Mouse (Mus musculus): ENCODE results near the gene Ppp4r2.

Ppp4r2 gene

DNA sequence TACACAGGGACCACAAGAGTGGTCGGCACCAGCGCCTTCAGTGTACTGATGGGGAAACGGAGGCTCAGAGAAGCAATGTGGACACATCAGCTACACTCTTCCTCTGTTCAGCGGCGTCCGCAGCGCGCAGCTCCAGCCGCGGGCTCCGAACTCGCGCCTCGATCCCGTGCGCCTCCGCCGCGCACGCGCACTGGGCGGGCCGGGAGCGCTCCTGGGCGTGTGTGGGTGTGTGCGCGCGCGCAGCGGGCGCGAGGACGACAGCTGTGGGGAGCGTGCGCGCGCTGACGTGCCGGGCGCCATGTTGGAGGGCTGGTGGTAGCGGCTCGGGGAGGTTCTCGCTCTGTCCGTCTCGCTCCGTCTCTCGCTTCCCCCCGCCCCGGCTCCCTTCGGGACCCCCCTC lies at the start of gene Ppp4r2:
Gene Ppp4r2, plus strand, starts transcription at position 268 of the 400 bp plus-strand sequence.
- peak; percentile 95 for DNase-seq (ENCODE audit: low read depth, low spot score)
- no peaks in the 10 kb centered on the region for H3K27me3 ChIP-seq (ENCODE audit: control insufficient read depth, insufficient read depth, low read length, poor library complexity, severe bottlenecking)
- H3K36me3 ChIP-seq (ENCODE audit: control insufficient read depth, insufficient read depth, low read length, poor library complexity, severe bottlenecking), result peaks cover 6% of the 10 kb centered on the region; the same call in 1 of the 2 replicates

- no peaks in the 10 kb centered on the region for H3K27me3 ChIP-seq (ENCODE audit: control insufficient read depth, insufficient read depth, low read length, poor library complexity, severe bottlenecking)
- DNase-seq (ENCODE audit: low read depth, low spot score), result no peak
- H3K36me3 ChIP-seq (ENCODE audit: control insufficient read depth, insufficient read depth, low read length, poor library complexity, severe bottlenecking), result no peaks in the 10 kb centered on the region
Observed at GRCm38 (mm10) chr6:100787726-100788125, 45.7 kb upstream of the Ppp4r2 start.

- H3K36me3 ChIP-seq (ENCODE audit: control insufficient read depth, insufficient read depth, low read length, poor library complexity, severe bottlenecking), result no peaks in the 10 kb centered on the region
- DNase-seq (ENCODE audit: low read depth, low spot score), result no peak
- no peaks in the 10 kb centered on the region for H3K27me3 ChIP-seq (ENCODE audit: control insufficient read depth, insufficient read depth, low read length, poor library complexity, severe bottlenecking)
Observed at GRCm38 (mm10) chr6:100789161-100789560, 44.3 kb upstream of the Ppp4r2 start.

- no peaks in the 10 kb centered on the region for H3K27me3 ChIP-seq (ENCODE audit: control insufficient read depth, insufficient read depth, low read length, poor library complexity, severe bottlenecking)
- no peaks in the 10 kb centered on the region for H3K36me3 ChIP-seq (ENCODE audit: control insufficient read depth, insufficient read depth, low read length, poor library complexity, severe bottlenecking)
- DNase-seq (ENCODE audit: low read depth, low spot score), result no peak
Observed at GRCm38 (mm10) chr6:100792055-100792659, 41.3 kb upstream of the Ppp4r2 start.

- Histone ChIP-seq H3K27me3 (ENCODE audit: control insufficient read depth, insufficient read depth, low read length, poor library complexity, severe bottlenecking) (no peaks in the 10 kb centered on the region), H3K36me3 (ENCODE audit: control insufficient read depth, insufficient read depth, low read length, poor library complexity, severe bottlenecking) (no peaks in the 10 kb centered on the region)
- no peak for DNase-seq (ENCODE audit: low read depth, low spot score)
Observed at GRCm38 (mm10) chr6:100792973-100793769, 40.3 kb upstream of the Ppp4r2 start.

- Histone ChIP-seq H3K27me3 (ENCODE audit: control insufficient read depth, insufficient read depth, low read length, poor library complexity, severe bottlenecking) (no peaks in the 10 kb centered on the region), H3K36me3 (ENCODE audit: control insufficient read depth, insufficient read depth, low read length, poor library complexity, severe bottlenecking) (no peaks in the 10 kb centered on the region)
- DNase-seq (ENCODE audit: low read depth, low spot score), result no peak
Observed at GRCm38 (mm10) chr6:100795797-100796196, 37.6 kb upstream of the Ppp4r2 start.

- DNase-seq (ENCODE audit: low read depth, low spot score), result no peak
- Histone ChIP-seq H3K27me3 (ENCODE audit: control insufficient read depth, insufficient read depth, low read length, poor library complexity, severe bottlenecking) (no peaks in the 10 kb centered on the region), H3K36me3 (ENCODE audit: control insufficient read depth, insufficient read depth, low read length, poor library complexity, severe bottlenecking) (no peaks in the 10 kb centered on the region)
Observed at GRCm38 (mm10) chr6:100799290-100799689, 34.1 kb upstream of the Ppp4r2 start.

DNA sequence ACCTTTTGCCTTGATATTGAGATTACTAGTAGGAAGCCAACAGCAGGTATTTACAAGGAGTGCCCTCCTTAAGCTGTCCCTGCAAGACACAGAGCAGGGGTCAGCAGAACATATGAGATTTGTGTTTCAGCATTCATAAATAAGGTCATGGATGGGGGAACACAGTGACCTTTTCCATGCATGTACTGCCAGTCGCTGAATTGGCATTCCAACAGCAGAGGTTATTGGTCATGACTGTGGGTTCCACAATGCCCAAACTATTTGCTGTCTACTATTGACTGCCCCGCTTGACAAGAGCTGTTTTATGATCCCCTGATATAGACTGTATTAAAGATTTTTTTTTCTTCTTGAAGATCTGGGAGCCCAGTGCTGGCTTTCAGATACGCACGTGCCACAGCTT lies 33.7 kb upstream of the Ppp4r2 start:
- DNase-seq (ENCODE audit: low read depth, low spot score), result no peak
- Histone ChIP-seq H3K36me3 (ENCODE audit: control insufficient read depth, insufficient read depth, low read length, poor library complexity, severe bottlenecking) (no peaks in the 10 kb centered on the region), H3K27me3 (ENCODE audit: control insufficient read depth, insufficient read depth, low read length, poor library complexity, severe bottlenecking) (no peaks in the 10 kb centered on the region)

DNA sequence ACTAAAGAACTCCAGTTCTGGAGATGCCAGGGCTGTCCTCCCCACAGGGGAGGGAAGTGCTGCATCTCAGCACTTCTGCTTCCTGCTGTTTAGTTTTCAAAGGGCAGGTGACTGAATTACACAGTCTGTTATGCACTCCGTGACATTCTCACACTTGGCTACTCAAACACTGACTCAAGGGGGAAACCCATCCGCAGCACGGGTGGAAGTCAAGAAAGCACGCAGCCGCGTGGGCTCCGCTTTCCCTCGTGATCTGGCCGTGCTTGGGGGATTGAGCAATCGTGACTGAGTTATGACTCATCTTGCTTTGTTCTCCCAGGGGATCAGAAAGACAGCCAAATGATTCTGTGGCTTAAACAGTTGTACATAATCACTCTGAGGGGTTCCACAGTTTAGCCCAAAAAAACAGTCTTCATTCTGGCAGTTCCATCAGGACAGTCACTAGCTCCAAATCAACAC lies 32.9 kb upstream of the Ppp4r2 start:
- peak; percentile 88 for DNase-seq (ENCODE audit: low read depth, low spot score)
- no peaks in the 10 kb centered on the region for H3K27me3 ChIP-seq (ENCODE audit: control insufficient read depth, insufficient read depth, low read length, poor library complexity, severe bottlenecking)

DNA sequence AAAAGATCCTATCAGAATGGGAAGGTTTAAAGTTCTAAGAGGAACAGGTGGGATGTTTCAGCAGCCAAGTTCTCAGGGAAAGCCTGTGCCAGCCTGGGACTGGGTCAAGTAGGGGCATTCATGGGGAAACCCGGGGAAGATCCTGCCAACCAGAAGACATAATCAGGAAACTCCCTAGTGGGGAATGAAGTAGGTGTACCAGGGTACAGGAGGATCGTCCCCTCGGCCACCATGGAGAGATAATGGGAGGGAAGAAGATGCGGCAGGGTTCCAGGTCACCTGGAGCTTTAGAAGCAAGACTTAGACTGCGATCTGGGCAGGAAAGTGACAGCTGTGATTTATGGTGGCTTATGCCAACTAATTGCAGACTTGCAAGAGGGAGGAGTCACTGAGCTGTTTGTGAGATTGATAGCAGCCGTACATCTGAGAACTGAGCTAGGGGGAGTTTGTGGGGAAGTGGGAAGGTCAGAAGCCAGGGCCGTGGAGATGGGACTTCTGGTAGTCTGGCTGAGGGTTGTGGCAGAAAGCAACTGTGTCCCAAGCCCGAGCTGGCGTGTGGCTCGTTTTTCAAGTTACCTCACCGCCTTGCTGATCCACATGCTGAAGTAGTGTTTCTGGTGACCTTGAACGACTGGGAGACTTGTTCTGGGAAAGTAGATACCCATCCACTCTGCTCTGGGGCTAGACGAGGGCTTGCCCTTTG lies 30.9 kb upstream of the Ppp4r2 start:
- no peaks in the 10 kb centered on the region for H3K27me3 ChIP-seq (ENCODE audit: control insufficient read depth, insufficient read depth, low read length, poor library complexity, severe bottlenecking)
- no peak for DNase-seq (ENCODE audit: low read depth, low spot score)
- H3K36me3 ChIP-seq (ENCODE audit: control insufficient read depth, insufficient read depth, low read length, poor library complexity, severe bottlenecking), result no peaks in the 10 kb centered on the region

More for the DNA sequence above, 32.9 kb upstream of the Ppp4r2 start:
- H3K36me3 ChIP-seq (ENCODE audit: control insufficient read depth, insufficient read depth, low read length, poor library complexity, severe bottlenecking), result no peaks in the 10 kb centered on the region

DNA sequence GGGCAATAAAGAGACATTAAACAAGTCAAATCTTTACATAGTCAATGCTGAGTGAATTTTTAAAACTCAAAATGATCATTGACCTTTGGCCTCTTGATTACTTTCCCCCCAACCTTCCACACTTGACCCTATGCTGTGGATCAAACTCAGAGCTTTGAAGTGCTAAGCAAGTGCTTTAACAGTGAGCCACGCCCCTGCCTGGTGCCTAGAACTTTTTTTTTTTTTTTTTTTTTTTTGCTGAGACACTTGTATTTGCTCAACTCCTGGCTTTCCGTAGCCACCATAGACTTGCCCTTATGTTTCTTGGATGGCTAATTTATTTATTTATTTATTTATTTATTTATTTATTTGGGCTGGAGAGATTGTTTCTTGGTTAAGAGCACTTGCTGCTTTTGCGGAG lies 30.2 kb upstream of the Ppp4r2 start:
- H3K27me3 ChIP-seq (ENCODE audit: control insufficient read depth, insufficient read depth, low read length, poor library complexity, severe bottlenecking), result no peaks in the 10 kb centered on the region
- no peaks in the 10 kb centered on the region for H3K36me3 ChIP-seq (ENCODE audit: control insufficient read depth, insufficient read depth, low read length, poor library complexity, severe bottlenecking)
- no peak for DNase-seq (ENCODE audit: low read depth, low spot score)

DNA sequence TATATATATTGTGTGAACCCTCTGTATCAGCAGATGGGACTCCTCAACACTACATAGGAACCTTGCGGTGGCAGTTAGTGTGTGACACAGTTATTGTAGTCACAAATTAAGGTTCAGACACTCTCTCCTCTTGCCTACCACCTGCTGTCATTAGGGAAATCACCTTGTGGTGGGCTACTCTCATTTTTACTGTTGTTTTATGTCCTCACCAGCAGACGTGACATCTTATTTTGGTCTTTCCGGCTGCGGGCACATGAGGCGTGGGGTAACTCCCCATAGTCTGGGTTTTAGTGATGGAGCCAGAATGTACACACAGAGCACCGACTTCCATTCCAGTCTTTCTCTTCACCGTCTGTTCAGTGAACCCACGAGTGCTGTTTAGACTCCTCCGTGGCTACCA lies 26.2 kb upstream of the Ppp4r2 start:
- no peaks in the 10 kb centered on the region for H3K27me3 ChIP-seq (ENCODE audit: control insufficient read depth, insufficient read depth, low read length, poor library complexity, severe bottlenecking)
- DNase-seq (ENCODE audit: low read depth, low spot score), result peak; percentile 77
- no peaks in the 10 kb centered on the region for H3K36me3 ChIP-seq (ENCODE audit: control insufficient read depth, insufficient read depth, low read length, poor library complexity, severe bottlenecking)

- Histone ChIP-seq H3K27me3 (ENCODE audit: control insufficient read depth, insufficient read depth, low read length, poor library complexity, severe bottlenecking) (no peaks in the 10 kb centered on the region), H3K36me3 (ENCODE audit: control insufficient read depth, insufficient read depth, low read length, poor library complexity, severe bottlenecking) (no peaks in the 10 kb centered on the region)
- no peak for DNase-seq (ENCODE audit: low read depth, low spot score)
Observed at GRCm38 (mm10) chr6:100807746-100808145, 25.7 kb upstream of the Ppp4r2 start.

- Histone ChIP-seq H3K27me3 (ENCODE audit: control insufficient read depth, insufficient read depth, low read length, poor library complexity, severe bottlenecking) (no peaks in the 10 kb centered on the region), H3K36me3 (ENCODE audit: control insufficient read depth, insufficient read depth, low read length, poor library complexity, severe bottlenecking) (no peaks in the 10 kb centered on the region)
- peak; percentile 35 for DNase-seq (ENCODE audit: low read depth, low spot score)
Observed at GRCm38 (mm10) chr6:100808221-100808778, 25.1 kb upstream of the Ppp4r2 start.

- Histone ChIP-seq H3K27me3 (ENCODE audit: control insufficient read depth, insufficient read depth, low read length, poor library complexity, severe bottlenecking) (no peaks in the 10 kb centered on the region), H3K36me3 (ENCODE audit: control insufficient read depth, insufficient read depth, low read length, poor library complexity, severe bottlenecking) (no peaks in the 10 kb centered on the region)
- DNase-seq (ENCODE audit: low read depth, low spot score), result no peak
Observed at GRCm38 (mm10) chr6:100810117-100810516, 23.3 kb upstream of the Ppp4r2 start.
